Mouse (Mus musculus): ENCODE results near the gene Grhl1. TPM values are rescaled to one million over a fixed set of nuclear protein-coding genes. Genes with fewer than 3 reads are reported as not detected.
A peak's percentile ranks its signal among the peaks of the same experiment; 100 is the strongest.

Gene Grhl1
- polyA plus RNA-seq, 1 experiment from 2014 or later, result 0.42 TPM

- H3K27me3 ChIP-seq (ENCODE audit: control insufficient read depth, insufficient read depth, low read depth, low read length), result no peaks in the 10 kb centered on the region
- H3K4me3 ChIP-seq (ENCODE audit: low read depth, low read length), result no peak overlapping the region
- no peak overlapping the region for H3K4me2 ChIP-seq (ENCODE audit: low read depth, low read length)
- H3K9me3 ChIP-seq (replicated peaks; ENCODE audit: control insufficient read depth, low read length), result no peaks in the 10 kb centered on the region
- peaks cover 17% of the 10 kb centered on the region for H3K4me1 ChIP-seq (ENCODE audit: control insufficient read depth, low read depth, low read length)
- H3K9ac ChIP-seq (ENCODE audit: low read depth, low read length), result no peak overlapping the region
- WGBS (ENCODE audit: insufficient replicate concordance), result 64% methylated on average over 3 of the region's 3 CpGs
- H3K36me3 ChIP-seq (ENCODE audit: control insufficient read depth, insufficient read depth), result no peaks in the 10 kb centered on the region
- ATAC-seq (ENCODE audit: low read depth), result no peak
- no peak overlapping the region for H3K27ac ChIP-seq (ENCODE audit: low read length)
These were observed 11.6 kb downstream of the Grhl1 start for GRCm38 (mm10) chr12:24583653-24584052.

GRCm38 (mm10) chr12:24584835-24585234, 12.8 kb downstream of the Grhl1 start:
- ATAC-seq (ENCODE audit: low read depth), result no peak
- Histone ChIP-seq H3K27me3 (ENCODE audit: control insufficient read depth, insufficient read depth, low read depth, low read length) (no peaks in the 10 kb centered on the region), H3K36me3 (ENCODE audit: control insufficient read depth, insufficient read depth) (no peaks in the 10 kb centered on the region), H3K4me1 (ENCODE audit: control insufficient read depth, low read depth, low read length) (peaks cover 17% of the 10 kb centered on the region), H3K4me3 (ENCODE audit: low read depth, low read length) (no peak overlapping the region), H3K4me2 (ENCODE audit: low read depth, low read length) (no peak overlapping the region), H3K9me3 (replicated peaks; ENCODE audit: control insufficient read depth, low read length) (no peaks in the 10 kb centered on the region), H3K9ac (ENCODE audit: low read depth, low read length) (no peak overlapping the region), H3K27ac (ENCODE audit: low read length) (no peak overlapping the region)
- WGBS (ENCODE audit: insufficient replicate concordance), result 72% methylated on average over 8 of the region's 8 CpGs

GRCm38 (mm10) chr12:24586193-24586592, 14.1 kb downstream of the Grhl1 start:
- WGBS (ENCODE audit: insufficient replicate concordance), result 49% methylated on average over 7 of the region's 7 CpGs
- no peak for ATAC-seq (ENCODE audit: low read depth)

GRCm38 (mm10) chr12:24590371-24590770, 18.3 kb downstream of the Grhl1 start:
- Histone ChIP-seq H3K4me1 (ENCODE audit: control insufficient read depth, low read depth, low read length) (peaks cover 10% of the 10 kb centered on the region), H3K36me3 (ENCODE audit: control insufficient read depth, insufficient read depth) (no peaks in the 10 kb centered on the region), H3K4me3 (ENCODE audit: low read depth, low read length) (no peak overlapping the region), H3K27me3 (ENCODE audit: control insufficient read depth, insufficient read depth, low read depth, low read length) (no peaks in the 10 kb centered on the region), H3K4me2 (ENCODE audit: low read depth, low read length) (no peak overlapping the region), H3K27ac (ENCODE audit: low read length) (no peak overlapping the region), H3K9me3 (replicated peaks; ENCODE audit: control insufficient read depth, low read length) (no peaks in the 10 kb centered on the region), H3K9ac (ENCODE audit: low read depth, low read length) (no peak overlapping the region)
- WGBS (ENCODE audit: insufficient replicate concordance), result 79% methylated on average over 7 of the region's 7 CpGs
- no peak for ATAC-seq (ENCODE audit: low read depth)

More at GRCm38 (mm10) chr12:24586193-24586592, 14.1 kb downstream of the Grhl1 start:
- no peak overlapping the region for H3K9ac ChIP-seq (ENCODE audit: low read depth, low read length)
- H3K27me3 ChIP-seq (ENCODE audit: control insufficient read depth, insufficient read depth, low read depth, low read length), result no peaks in the 10 kb centered on the region
- H3K9me3 ChIP-seq (replicated peaks; ENCODE audit: control insufficient read depth, low read length), result no peaks in the 10 kb centered on the region
- no peak overlapping the region for H3K4me3 ChIP-seq (ENCODE audit: low read depth, low read length)
- no peak overlapping the region for H3K4me2 ChIP-seq (ENCODE audit: low read depth, low read length)
- H3K4me1 ChIP-seq (ENCODE audit: control insufficient read depth, low read depth, low read length), result peaks cover 9% of the 10 kb centered on the region
- no peak overlapping the region for H3K27ac ChIP-seq (ENCODE audit: low read length)
- H3K36me3 ChIP-seq (ENCODE audit: control insufficient read depth, insufficient read depth), result no peaks in the 10 kb centered on the region

GRCm38 (mm10) chr12:24592055-24592454, 20.0 kb downstream of the Grhl1 start:
- ATAC-seq (ENCODE audit: low read depth), result no peak
- no peak overlapping the region for H3K4me2 ChIP-seq (ENCODE audit: low read depth, low read length)
- H3K4me3 ChIP-seq (ENCODE audit: low read depth, low read length), result no peak overlapping the region
- peaks cover 10% of the 10 kb centered on the region for H3K4me1 ChIP-seq (ENCODE audit: control insufficient read depth, low read depth, low read length)
- no peak overlapping the region for H3K9ac ChIP-seq (ENCODE audit: low read depth, low read length)
- no peak overlapping the region for H3K27ac ChIP-seq (ENCODE audit: low read length)
- no peaks in the 10 kb centered on the region for H3K27me3 ChIP-seq (ENCODE audit: control insufficient read depth, insufficient read depth, low read depth, low read length)
- H3K36me3 ChIP-seq (ENCODE audit: control insufficient read depth, insufficient read depth), result no peaks in the 10 kb centered on the region
- WGBS (ENCODE audit: insufficient replicate concordance), result 70% methylated on average over 9 of the region's 9 CpGs
- no peaks in the 10 kb centered on the region for H3K9me3 ChIP-seq (replicated peaks; ENCODE audit: control insufficient read depth, low read length)

- ATAC-seq (ENCODE audit: low read depth), result peak; percentile 76
- no peaks in the 10 kb centered on the region for H3K27me3 ChIP-seq (ENCODE audit: control insufficient read depth, insufficient read depth, low read depth, low read length)
- no peaks in the 10 kb centered on the region for H3K36me3 ChIP-seq (ENCODE audit: control insufficient read depth, insufficient read depth)
- H3K4me1 ChIP-seq (ENCODE audit: control insufficient read depth, low read depth, low read length), result peaks cover 10% of the 10 kb centered on the region
- peak overlapping the region; percentile 76 for H3K4me2 ChIP-seq (ENCODE audit: low read depth, low read length)
- H3K27ac ChIP-seq (ENCODE audit: low read length), result no peak overlapping the region
- no peak overlapping the region; the same call in 1 of the 2 replicates for H3K9ac ChIP-seq (ENCODE audit: low read depth, low read length)
- WGBS (ENCODE audit: insufficient replicate concordance), result 4% methylated on average over 22 of the region's 22 CpGs
- H3K4me3 ChIP-seq (ENCODE audit: low read depth, low read length), result peak overlapping the region; percentile 47
- H3K9me3 ChIP-seq (replicated peaks; ENCODE audit: control insufficient read depth, low read length), result no peaks in the 10 kb centered on the region
These were observed 21.0 kb downstream of the Grhl1 start for GRCm38 (mm10) chr12:24592956-24593672.

GRCm38 (mm10) chr12:24597376-24597775, 25.3 kb downstream of the Grhl1 start:
- no peak overlapping the region for H3K9ac ChIP-seq (ENCODE audit: low read depth, low read length)
- H3K4me1 ChIP-seq (ENCODE audit: control insufficient read depth, low read depth, low read length), result peaks cover 10% of the 10 kb centered on the region
- H3K36me3 ChIP-seq (ENCODE audit: control insufficient read depth, insufficient read depth), result no peaks in the 10 kb centered on the region
- WGBS (ENCODE audit: insufficient replicate concordance), result 69% methylated on average over 6 of the region's 6 CpGs
- no peaks in the 10 kb centered on the region for H3K27me3 ChIP-seq (ENCODE audit: control insufficient read depth, insufficient read depth, low read depth, low read length)
- no peaks in the 10 kb centered on the region for H3K9me3 ChIP-seq (replicated peaks; ENCODE audit: control insufficient read depth, low read length)
- H3K27ac ChIP-seq (ENCODE audit: low read length), result no peak overlapping the region
- no peak for ATAC-seq (ENCODE audit: low read depth)
- no peak overlapping the region for H3K4me3 ChIP-seq (ENCODE audit: low read depth, low read length)
- H3K4me2 ChIP-seq (ENCODE audit: low read depth, low read length), result no peak overlapping the region

- Histone ChIP-seq H3K27me3 (ENCODE audit: control insufficient read depth, insufficient read depth, low read depth, low read length) (no peaks in the 10 kb centered on the region), H3K4me2 (ENCODE audit: low read depth, low read length) (no peak overlapping the region), H3K4me3 (ENCODE audit: low read depth, low read length) (no peak overlapping the region), H3K9me3 (replicated peaks; ENCODE audit: control insufficient read depth, low read length) (no peaks in the 10 kb centered on the region), H3K9ac (ENCODE audit: low read depth, low read length) (no peak overlapping the region), H3K4me1 (ENCODE audit: control insufficient read depth, low read depth, low read length) (no peaks in the 10 kb centered on the region), H3K27ac (ENCODE audit: low read length) (no peak overlapping the region), H3K36me3 (ENCODE audit: control insufficient read depth, insufficient read depth) (no peaks in the 10 kb centered on the region)
- 65% methylated on average over 8 of the region's 8 CpGs for WGBS (ENCODE audit: insufficient replicate concordance)
- ATAC-seq (ENCODE audit: low read depth), result no peak
These were observed 27.3 kb downstream of the Grhl1 start for GRCm38 (mm10) chr12:24599366-24599895.

GRCm38 (mm10) chr12:24600074-24600473, 28.0 kb downstream of the Grhl1 start:
- Histone ChIP-seq H3K4me3 (ENCODE audit: low read depth, low read length) (no peak overlapping the region), H3K4me1 (ENCODE audit: control insufficient read depth, low read depth, low read length) (no peaks in the 10 kb centered on the region), H3K9me3 (replicated peaks; ENCODE audit: control insufficient read depth, low read length) (no peaks in the 10 kb centered on the region), H3K4me2 (ENCODE audit: low read depth, low read length) (no peak overlapping the region), H3K27ac (ENCODE audit: low read length) (no peak overlapping the region), H3K9ac (ENCODE audit: low read depth, low read length) (no peak overlapping the region), H3K36me3 (ENCODE audit: control insufficient read depth, insufficient read depth) (no peaks in the 10 kb centered on the region), H3K27me3 (ENCODE audit: control insufficient read depth, insufficient read depth, low read depth, low read length) (no peaks in the 10 kb centered on the region)
- no peak for ATAC-seq (ENCODE audit: low read depth)
- WGBS (ENCODE audit: insufficient replicate concordance), result 72% methylated on average over 7 of the region's 7 CpGs
